Mouse (Mus musculus) lung, postnatal 0 days (tissue): ENCODE measurements around the gene Acer3.
"Not testable (repeated sequence)": the region's sequence is repeated elsewhere in the genome, so short reads cannot be mapped to it uniquely, and the experiment has no call there.

Experiments used
- CTCF ChIP-seq: IDR thresholded peaks from 2 replicates; pipeline ENCODE4 v1.5.1; 2016; ENCODE audit warnings: antibody characterized with exemption, mild to moderate bottlenecking
- EP300 ChIP-seq: IDR thresholded peaks from 2 replicates; pipeline ENCODE4 v1.6.1; 2016; ENCODE audit warnings: antibody characterized with exemption, mild to moderate bottlenecking, control low read depth

GRCm38 (mm10) chr7:98187332-98187731 is 133.7 kb downstream of the Acer3 start:
- TF ChIP-seq EP300, CTCF: not testable (repeated sequence)
